Comparison of ENCODE assay signal across 40 mouse cellular contexts in the genomic region with DNA sequence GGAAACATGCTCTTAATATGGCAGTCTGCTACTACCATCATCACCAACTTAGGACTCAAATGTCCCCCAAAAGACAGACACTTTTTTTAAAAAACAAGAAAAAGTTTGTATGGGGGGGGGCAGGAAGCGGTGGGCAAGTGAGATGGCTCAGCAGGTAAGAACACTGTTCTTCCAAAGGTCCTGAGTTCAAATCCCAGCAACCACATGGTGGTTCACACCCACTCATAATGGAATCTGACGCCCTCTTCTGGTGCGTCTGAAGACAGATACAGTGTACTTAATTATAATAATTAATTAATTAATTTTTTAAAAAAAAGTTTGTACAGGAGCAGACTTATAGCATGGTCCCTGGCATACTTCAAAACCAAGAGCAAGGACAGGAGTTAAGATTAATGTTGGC. TPM values are rescaled to one million over a fixed set of nuclear protein-coding genes. Genes with fewer than 3 reads are reported as not detected.
"Had no signal": no experiment of that assay in that cellular context is flagged by ENCODE, and none has a peak within 500 bp of the region (broad histone marks: within the 10 kb centered on the region; RNA-seq: fewer than 3 reads in every experiment).

No protein-coding gene starts in this region.

- ATAC-seq: liver, embryonic 12.5 days; liver, postnatal 0 days; lung, postnatal 0 days; midbrain, embryonic 13.5 days; midbrain, embryonic 15.5 days; midbrain, embryonic 16.5 days had no signal

- H3K4me2 ChIP-seq: limb, embryonic 12.5 days; limb, embryonic 13.5 days; limb, embryonic 15.5 days; liver, embryonic 11.5 days; liver, embryonic 12.5 days; liver, embryonic 13.5 days; liver, embryonic 15.5 days; lung, embryonic 14.5 days; lung, embryonic 15.5 days; midbrain, embryonic 12.5 days; midbrain, embryonic 13.5 days; midbrain, embryonic 15.5 days; neural tube, embryonic 12.5 days had no signal

- H3K36me3 ChIP-seq: lung, embryonic 15.5 days; midbrain, embryonic 12.5 days; midbrain, embryonic 13.5 days; midbrain, embryonic 15.5 days; neural tube, embryonic 12.5 days had no signal

- H3K27me3 ChIP-seq: limb, embryonic 12.5 days; limb, embryonic 13.5 days; limb, embryonic 15.5 days; liver, embryonic 12.5 days; liver, embryonic 13.5 days; liver, embryonic 15.5 days; lung, embryonic 15.5 days; megakaryocyte, embryonic 14.5 days; midbrain, embryonic 12.5 days; midbrain, embryonic 13.5 days; midbrain, embryonic 15.5 days; neural tube, embryonic 12.5 days had no signal

- H3K27ac ChIP-seq: left cerebral cortex, adult 2 months; limb, embryonic 10.5 days; limb, embryonic 12.5 days; limb, embryonic 13.5 days; limb, embryonic 15.5 days; liver, embryonic 12.5 days; liver, embryonic 13.5 days; liver, embryonic 14.5 days; liver, embryonic 15.5 days; lung, embryonic 15.5 days; macrophage; midbrain, embryonic 10.5 days; midbrain, embryonic 12.5 days; midbrain, embryonic 13.5 days; midbrain, embryonic 15.5 days; neural tube, embryonic 12.5 days had no signal

- H3K9me3 ChIP-seq: limb, embryonic 10.5 days; limb, embryonic 12.5 days; limb, embryonic 13.5 days; limb, embryonic 15.5 days; liver, embryonic 12.5 days; liver, embryonic 13.5 days; liver, embryonic 15.5 days; lung, embryonic 15.5 days; megakaryocyte, embryonic 14.5 days; midbrain, embryonic 10.5 days; midbrain, embryonic 12.5 days; midbrain, embryonic 13.5 days; midbrain, embryonic 15.5 days; neural tube, embryonic 12.5 days had no signal

- H3K4me3 ChIP-seq: left cerebral cortex, adult 2 months; limb, embryonic 10.5 days; limb, embryonic 12.5 days; limb, embryonic 13.5 days; limb, embryonic 15.5 days; liver, embryonic 12.5 days; liver, embryonic 13.5 days; liver, embryonic 15.5 days; lung, embryonic 15.5 days; megakaryocyte, embryonic 14.5 days; midbrain, embryonic 10.5 days; midbrain, embryonic 12.5 days; midbrain, embryonic 13.5 days; midbrain, embryonic 15.5 days; myocyte; neural tube, embryonic 12.5 days had no signal

- DNase-seq: left cerebral cortex, postnatal 4 days; liver; liver, embryonic 13.5 days; liver, postnatal 0 days; lung, adult 18-20 months; lung, adult 2 months; lung, embryonic 14.5 days; lung, postnatal 10 days; lung, postnatal 14 days; lung, postnatal 36 days; lung, postnatal 4 days; midbrain, embryonic 14.5 days had no signal

- H3K4me1 ChIP-seq: limb, embryonic 10.5 days; limb, embryonic 12.5 days; limb, embryonic 13.5 days; limb, embryonic 15.5 days; liver, embryonic 12.5 days; liver, embryonic 13.5 days; liver, embryonic 15.5 days; lung, embryonic 15.5 days; midbrain, embryonic 10.5 days; midbrain, embryonic 12.5 days; midbrain, embryonic 13.5 days; neural tube, embryonic 12.5 days had no signal

- H3K9ac ChIP-seq: limb, embryonic 12.5 days; limb, embryonic 13.5 days; limb, embryonic 15.5 days; liver, embryonic 12.5 days; liver, embryonic 13.5 days; liver, embryonic 14.5 days; liver, embryonic 15.5 days; liver, postnatal 0 days; lung, embryonic 14.5 days; lung, embryonic 15.5 days; midbrain, embryonic 12.5 days; midbrain, embryonic 13.5 days; midbrain, embryonic 15.5 days; neural tube, embryonic 12.5 days had no signal

RNA-seq across cellular contexts. Expression of gene Cyp2d26, which starts 45.1 kb away (rescaled TPM):
- total RNA-seq: left cerebral cortex, adult 2 months; left cerebral cortex, adult 8-10 months; left cerebral cortex, postnatal 14 days; left cerebral cortex, postnatal 25 days; megakaryocyte progenitor cell, adult 5-6 weeks; megakaryocyte, adult 5-6 weeks; megakaryocyte-erythroid progenitor cell, adult 5-6 weeks; monocyte, adult 5-6 weeks had no signal
- polyA plus RNA-seq: limb, embryonic 10.5 days; limb, embryonic 12.5 days; limb, embryonic 13.5 days; lung, embryonic 14.5 days; lung, postnatal 0 days; macrophage; midbrain, embryonic 10.5 days; midbrain, embryonic 12.5 days; midbrain, embryonic 13.5 days; midbrain, embryonic 15.5 days; myocyte; neural tube, embryonic 11.5 days; neural tube, embryonic 12.5 days had no signal
